Mouse (Mus musculus) heart, embryonic 15.5 days (tissue): ENCODE data around the gene Pla2g16. TPM values are rescaled to one million over a fixed set of nuclear protein-coding genes. Genes with fewer than 3 reads are reported as not detected.

Experiments
- ATAC-seq: fragments of 200-750 bp; cut with Nextera tagmentation; replicated peaks from 2 replicates; pipeline ENCODE4 v1.8.0; 2017; ENCODE audit warnings: low read depth, moderate TSS enrichment; ENCODE audit not compliant: insufficient number of reproducible peaks, insufficient read depth, low FRiP score
- H3K27ac ChIP-seq: fragments of 300-500 bp; sonication (generic); 2 replicates; pipeline ENCODE4 v1.5.1; 2015; ENCODE audit warnings: mild to moderate bottlenecking, inconsistent platforms
- H3K27me3 ChIP-seq: fragments of 300-500 bp; sonication (generic); 2 replicates; pipeline ENCODE4 v1.6.1; 2015; ENCODE audit warnings: inconsistent platforms
- H3K36me3 ChIP-seq: fragments of 300-500 bp; sonication (generic); 2 replicates; pipeline ENCODE4 v1.6.1; 2015; ENCODE audit warnings: mild to moderate bottlenecking, inconsistent platforms
- H3K4me1 ChIP-seq: fragments of 300-500 bp; sonication (generic); replicated peaks from 2 replicates; pipeline ENCODE4 v1.6.1; 2015; ENCODE audit warnings: inconsistent platforms
- H3K4me2 ChIP-seq: fragments of 300-500 bp; sonication (generic); 2 replicates; pipeline ENCODE4 v1.6.1; 2015; ENCODE audit warnings: inconsistent platforms, mild to moderate bottlenecking, moderate library complexity
- H3K4me3 ChIP-seq: fragments of 300-500 bp; sonication (generic); 2 replicates; pipeline ENCODE4 v1.5.1; 2015; ENCODE audit warnings: mild to moderate bottlenecking, inconsistent platforms
- H3K9ac ChIP-seq: fragments of 300-500 bp; sonication (generic); 2 replicates; pipeline ENCODE4 v1.6.1; 2015; ENCODE audit warnings: mild to moderate bottlenecking, inconsistent platforms
- H3K9me3 ChIP-seq: fragments of 300-500 bp; sonication (generic); replicated peaks from 2 replicates; pipeline ENCODE4 v1.6.1; 2016; ENCODE audit warnings: inconsistent platforms
- WGBS: fragments of 180-500 bp; shearing (Covaris S2); methylation state at CpG from one replicate; pipeline ENCODE4 v1.1.7; 2015; ENCODE audit warnings: mixed read lengths; 5-methylcytosine and 5-hydroxymethylcytosine counted together
- polyA plus RNA-seq: library from polyadenylated mRNA; unstranded; fragments of >200 nt; fragmentation: Nextera tagmentation; extraction: Ambion mirVana; gene quantifications from 2 replicates; pipeline ENCODE4 v1.2.1, GENCODE M21; 2015

Gene Pla2g16
- polyA plus RNA-seq, 1 experiment from 2014 or later: 52.7 TPM

DNA sequence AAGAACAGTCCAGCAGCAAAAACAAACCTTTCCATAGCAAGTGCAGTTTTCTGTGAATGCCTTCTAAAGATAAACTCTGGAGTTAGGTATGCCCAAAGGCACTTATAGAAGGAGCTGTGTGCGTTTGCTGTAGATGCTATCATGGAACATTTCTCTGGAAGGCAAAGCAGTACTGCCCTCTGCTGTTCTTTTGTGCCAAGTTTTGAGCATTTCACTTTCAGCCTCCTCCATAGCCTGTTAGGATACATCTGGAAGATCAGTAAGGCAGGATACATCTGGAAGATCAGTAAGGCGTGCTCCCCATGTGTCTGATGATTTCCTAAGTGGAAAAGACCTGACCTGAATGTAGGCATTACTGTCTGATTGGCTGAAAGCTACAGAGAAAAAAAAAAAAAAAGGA lies 38.3 kb downstream of the Pla2g16 start:
- H3K9me3 ChIP-seq: no peaks in the 10 kb centered on the region
- H3K4me1 ChIP-seq: peaks cover 7% of the 10 kb centered on the region; the same call in 1 of the 2 replicates
- no peak for ATAC-seq
- no peak overlapping the region for H3K27ac ChIP-seq
- 7% methylated on average over 2 of the region's 2 CpGs for WGBS
- H3K4me3 ChIP-seq: no peak overlapping the region
- no peaks in the 10 kb centered on the region; the same call in 1 of the 2 replicates for H3K27me3 ChIP-seq
- no peak overlapping the region for H3K4me2 ChIP-seq
- no peaks in the 10 kb centered on the region for H3K36me3 ChIP-seq
- H3K9ac ChIP-seq: no peak overlapping the region

DNA sequence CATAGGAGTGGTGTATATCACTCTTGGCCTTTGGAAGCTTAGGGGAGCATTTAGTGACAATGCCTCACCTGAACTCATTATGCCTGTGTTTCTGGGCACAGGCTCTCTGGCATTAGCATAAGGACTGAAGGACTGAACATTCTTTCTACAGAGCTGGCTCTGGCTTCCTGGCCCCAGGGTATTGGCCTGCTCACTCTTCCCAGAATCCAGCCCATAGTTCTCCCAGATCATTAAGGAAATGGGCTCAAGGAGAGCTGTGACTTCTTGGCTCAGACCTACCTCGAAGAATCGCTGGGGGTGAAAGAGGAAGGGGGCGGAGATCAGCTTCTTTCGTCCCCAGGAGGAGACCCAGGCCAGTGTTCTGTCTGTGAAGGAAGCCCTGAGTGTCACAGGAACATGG lies 41.2 kb downstream of the Pla2g16 start:
- Histone ChIP-seq H3K36me3 (no peaks in the 10 kb centered on the region), H3K27me3 (no peaks in the 10 kb centered on the region; the same call in 1 of the 2 replicates), H3K9me3 (no peaks in the 10 kb centered on the region), H3K4me1 (no peaks in the 10 kb centered on the region; the same call in 1 of the 2 replicates), H3K4me2 (no peak overlapping the region), H3K27ac (no peak overlapping the region), H3K4me3 (no peak overlapping the region), H3K9ac (no peak overlapping the region)
- 48% methylated on average over 4 of the region's 4 CpGs for WGBS
- ATAC-seq: no peak

DNA sequence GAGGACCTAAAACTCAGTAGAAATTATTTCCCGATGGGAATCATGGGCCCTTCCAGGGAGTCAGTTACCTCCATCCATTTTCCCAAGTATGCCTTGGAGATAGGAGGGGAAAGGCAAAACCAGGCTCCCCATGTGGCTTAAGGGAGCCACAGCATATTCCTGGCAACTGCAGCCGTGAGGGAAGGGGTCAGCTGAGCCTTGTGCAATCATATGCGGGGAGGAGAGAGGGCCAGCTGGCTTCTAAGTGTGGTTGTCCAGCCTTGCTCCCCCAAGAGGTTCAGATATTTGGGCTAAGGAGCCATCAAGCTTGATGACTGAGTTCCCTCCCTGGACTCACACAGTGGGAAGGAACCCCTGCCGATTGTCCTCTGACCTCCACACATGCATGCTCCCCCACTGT lies 44.3 kb downstream of the Pla2g16 start:
- WGBS: 84% methylated on average over 4 of the region's 4 CpGs
- ATAC-seq: no peak
- H3K9me3 ChIP-seq: no peaks in the 10 kb centered on the region
- no peak overlapping the region for H3K4me2 ChIP-seq
- peaks cover 9% of the 10 kb centered on the region for H3K4me1 ChIP-seq
- no peaks in the 10 kb centered on the region; the same call in 1 of the 2 replicates for H3K27me3 ChIP-seq
- no peak overlapping the region for H3K9ac ChIP-seq
- no peaks in the 10 kb centered on the region for H3K36me3 ChIP-seq
- H3K27ac ChIP-seq: no peak overlapping the region
- no peak overlapping the region for H3K4me3 ChIP-seq

DNA sequence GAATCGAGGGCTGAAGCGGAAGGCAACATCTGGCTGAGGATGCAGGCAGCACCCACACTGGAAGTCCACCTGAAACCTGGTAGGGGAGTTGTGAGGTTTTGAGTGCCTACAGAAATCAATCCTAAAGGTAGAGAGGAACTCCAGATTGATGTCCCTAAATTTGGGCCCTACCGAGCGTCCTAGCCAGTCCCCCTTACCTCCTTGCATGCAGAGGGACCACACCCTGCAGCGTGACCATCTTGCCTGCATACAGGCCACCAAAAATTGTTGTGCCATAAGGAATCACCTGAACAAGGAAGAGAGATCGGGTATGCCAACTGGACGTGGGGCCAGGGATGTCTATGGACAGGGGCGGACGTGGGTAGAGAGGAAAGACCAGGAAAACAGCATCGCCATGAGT lies 46.8 kb downstream of the Pla2g16 start:
- no peak overlapping the region for H3K4me3 ChIP-seq
- H3K27me3 ChIP-seq: no peaks in the 10 kb centered on the region
- no peak overlapping the region for H3K4me2 ChIP-seq
- WGBS: 88% methylated on average over 10 of the region's 10 CpGs
- no peaks in the 10 kb centered on the region for H3K36me3 ChIP-seq
- no peak for ATAC-seq
- no peak overlapping the region for H3K27ac ChIP-seq
- H3K4me1 ChIP-seq: peaks cover 24% of the 10 kb centered on the region
- H3K9me3 ChIP-seq: no peaks in the 10 kb centered on the region
- no peak overlapping the region for H3K9ac ChIP-seq

DNA sequence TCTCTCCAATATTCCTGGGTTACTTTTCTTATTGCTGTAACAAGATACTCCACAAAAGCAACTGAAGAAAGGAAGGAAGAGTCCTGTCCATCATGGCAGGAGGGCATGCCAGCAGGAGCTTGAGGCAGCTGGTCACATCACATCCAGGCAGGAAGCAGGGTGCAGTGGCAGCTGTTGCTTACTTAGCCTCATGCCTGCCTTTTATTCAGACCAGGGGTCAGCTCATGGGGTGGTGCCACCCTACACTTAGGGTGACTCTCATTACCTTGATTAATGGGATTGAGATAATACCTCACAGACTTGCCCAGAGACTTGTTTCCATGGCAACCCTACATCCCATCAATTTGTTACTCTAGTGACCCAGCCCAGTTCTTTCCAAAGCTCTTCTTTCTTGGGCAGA lies 47.8 kb downstream of the Pla2g16 start:
- no peak overlapping the region for H3K9ac ChIP-seq
- H3K4me2 ChIP-seq: no peak overlapping the region
- no peaks in the 10 kb centered on the region for H3K36me3 ChIP-seq
- H3K27me3 ChIP-seq: no peaks in the 10 kb centered on the region
- ATAC-seq: no peak
- H3K4me1 ChIP-seq: peaks cover 24% of the 10 kb centered on the region
- no peak overlapping the region for H3K27ac ChIP-seq
- no peaks in the 10 kb centered on the region for H3K9me3 ChIP-seq
- H3K4me3 ChIP-seq: no peak overlapping the region

DNA sequence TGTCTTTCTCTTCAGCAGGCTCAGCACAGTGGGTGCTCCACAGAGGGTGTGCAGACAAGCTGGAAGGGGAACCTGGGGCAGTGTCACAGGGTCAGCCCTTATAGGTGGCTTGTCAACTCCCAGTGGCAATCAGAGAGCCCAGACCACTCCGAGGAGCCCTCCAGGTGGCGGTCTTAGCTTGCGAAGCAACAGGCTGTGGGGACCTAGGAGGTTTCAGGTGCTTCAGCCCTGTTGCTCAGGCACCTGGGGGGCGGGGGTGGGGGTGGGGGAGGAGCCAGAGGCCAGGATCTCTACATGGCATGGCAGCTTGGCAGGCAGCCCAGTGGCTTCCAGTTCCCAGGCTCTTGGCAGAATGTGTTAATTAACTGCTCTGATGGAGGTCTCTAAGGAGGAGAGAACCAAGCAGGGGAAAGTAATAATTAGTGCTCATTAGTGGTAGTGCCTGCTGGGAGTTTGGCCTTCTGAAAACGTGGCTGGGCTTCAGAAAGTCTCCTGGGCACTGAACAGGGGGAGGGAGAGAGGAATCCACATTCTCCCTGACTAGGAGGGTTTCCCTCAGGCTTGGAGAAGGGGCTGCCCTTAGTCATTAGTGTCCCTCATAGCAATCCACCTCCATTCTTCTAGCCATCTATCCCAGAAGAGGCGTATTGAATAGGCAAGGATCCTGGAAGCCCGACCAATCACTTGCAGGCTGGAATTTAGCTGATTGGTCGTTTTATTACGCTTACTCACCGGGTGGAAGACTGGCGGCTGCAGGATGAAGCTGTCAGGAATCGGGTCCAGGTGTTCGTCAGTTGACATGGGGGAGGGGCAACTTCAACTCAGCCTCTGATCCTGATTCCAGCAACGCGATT lies 48.9 kb downstream of the Pla2g16 start:
- Histone ChIP-seq H3K27me3 (no peaks in the 10 kb centered on the region), H3K4me1 (peaks cover 24% of the 10 kb centered on the region), H3K4me2 (peak overlapping the region; percentile 70), H3K9ac (peak overlapping the region; percentile 49), H3K36me3 (no peaks in the 10 kb centered on the region), H3K27ac (0 out of 2 replicates have a peak overlapping the region, but pooled peaks have one; percentile 40), H3K4me3 (peak overlapping the region; percentile 37), H3K9me3 (no peaks in the 10 kb centered on the region)
- 4% methylated on average over 15 of the region's 15 CpGs for WGBS
- ATAC-seq: peak; percentile 45

DNA sequence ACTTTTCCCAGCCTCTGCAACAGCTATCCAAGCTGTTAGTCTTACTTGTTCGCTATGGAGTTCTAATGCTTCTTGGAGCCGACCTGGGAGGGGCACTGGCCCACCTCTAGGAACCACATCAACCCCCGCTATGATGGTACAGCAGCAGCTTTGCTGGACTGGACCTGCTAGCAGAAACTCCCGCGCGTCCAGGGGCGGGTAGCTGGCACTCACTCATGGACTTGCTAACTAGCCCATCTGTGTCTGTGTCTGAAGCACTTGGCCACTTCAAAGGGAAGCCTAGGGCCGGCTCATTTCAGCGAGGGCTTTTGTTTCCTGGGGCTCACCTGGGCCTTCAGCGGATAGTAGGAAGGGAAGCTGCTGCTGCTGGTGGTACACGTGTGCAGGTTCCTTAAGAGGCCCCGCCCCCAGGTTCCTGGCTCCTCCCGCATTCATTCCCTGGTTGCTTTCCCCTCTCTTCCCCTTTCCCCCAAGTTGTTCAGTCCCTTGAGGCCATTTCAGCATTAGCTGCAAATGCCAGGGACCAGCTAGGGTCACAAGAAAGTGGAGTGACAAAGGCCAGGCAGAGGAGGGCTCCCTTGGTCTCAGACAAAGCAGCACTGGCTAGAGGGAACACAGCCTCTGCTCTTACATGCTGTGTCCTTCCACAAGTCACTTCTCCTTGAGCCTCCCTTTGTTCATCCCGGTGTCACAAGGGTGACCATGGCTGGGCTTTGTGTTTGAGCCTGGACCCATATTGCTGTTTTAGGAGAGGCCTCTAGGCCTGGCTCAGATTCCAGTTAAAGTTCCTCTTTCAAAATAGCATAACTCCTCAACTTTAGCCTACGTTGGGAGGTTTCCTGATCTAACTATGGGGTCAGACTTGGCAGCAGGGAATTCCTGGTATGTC lies 49.8 kb downstream of the Pla2g16 start, which contains the start of gene Lgals12:
Gene Lgals12, minus strand, starts transcription at position 393 of the 889 bp plus-strand sequence.
- 6% methylated on average over 15 of the region's 15 CpGs for WGBS
- ATAC-seq: no peak; the same call in 1 of the 2 replicates
- no peaks in the 10 kb centered on the region for H3K9me3 ChIP-seq
- H3K4me1 ChIP-seq: peaks cover 27% of the 10 kb centered on the region
- H3K4me3 ChIP-seq: peak within 1 kb of the TSS; percentile 37
- peaks cover 6% of the 10 kb centered on the region; the same call in 1 of the 2 replicates for H3K27me3 ChIP-seq
- H3K9ac ChIP-seq: peak within 1 kb of the TSS; percentile 49
- no peaks in the 10 kb centered on the region for H3K36me3 ChIP-seq
- H3K27ac ChIP-seq: peak within 1 kb of the TSS; percentile 40; the same call in 1 of the 2 replicates
- H3K4me2 ChIP-seq: peak within 1 kb of the TSS; percentile 70

DNA sequence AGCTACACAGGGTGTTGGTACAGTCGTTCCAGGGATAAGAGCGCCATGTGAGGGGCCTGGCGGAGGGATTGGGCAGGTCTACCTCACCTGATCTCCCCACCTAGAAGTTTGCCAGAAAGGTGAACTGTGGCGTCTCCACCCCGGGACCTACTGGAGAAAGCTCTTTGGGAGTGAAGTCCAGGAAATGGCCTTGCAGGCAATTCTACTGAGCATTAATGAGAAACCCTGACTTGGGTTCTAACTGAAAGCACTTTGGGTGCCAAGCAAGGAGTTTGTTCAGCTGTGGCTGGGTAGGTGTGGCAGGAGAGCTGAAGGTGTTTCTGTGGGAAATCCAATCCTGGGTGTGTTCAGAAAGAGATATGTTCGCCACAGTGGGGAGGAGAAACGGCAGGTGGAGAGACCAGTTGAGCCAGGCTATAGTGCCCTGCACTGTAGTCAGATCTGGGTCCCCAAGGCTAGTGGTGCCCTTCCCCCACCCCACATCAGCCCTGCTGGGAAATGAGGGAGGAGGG lies 50.5 kb downstream of the Pla2g16 start:
- H3K4me2 ChIP-seq: no peak overlapping the region

DNA sequence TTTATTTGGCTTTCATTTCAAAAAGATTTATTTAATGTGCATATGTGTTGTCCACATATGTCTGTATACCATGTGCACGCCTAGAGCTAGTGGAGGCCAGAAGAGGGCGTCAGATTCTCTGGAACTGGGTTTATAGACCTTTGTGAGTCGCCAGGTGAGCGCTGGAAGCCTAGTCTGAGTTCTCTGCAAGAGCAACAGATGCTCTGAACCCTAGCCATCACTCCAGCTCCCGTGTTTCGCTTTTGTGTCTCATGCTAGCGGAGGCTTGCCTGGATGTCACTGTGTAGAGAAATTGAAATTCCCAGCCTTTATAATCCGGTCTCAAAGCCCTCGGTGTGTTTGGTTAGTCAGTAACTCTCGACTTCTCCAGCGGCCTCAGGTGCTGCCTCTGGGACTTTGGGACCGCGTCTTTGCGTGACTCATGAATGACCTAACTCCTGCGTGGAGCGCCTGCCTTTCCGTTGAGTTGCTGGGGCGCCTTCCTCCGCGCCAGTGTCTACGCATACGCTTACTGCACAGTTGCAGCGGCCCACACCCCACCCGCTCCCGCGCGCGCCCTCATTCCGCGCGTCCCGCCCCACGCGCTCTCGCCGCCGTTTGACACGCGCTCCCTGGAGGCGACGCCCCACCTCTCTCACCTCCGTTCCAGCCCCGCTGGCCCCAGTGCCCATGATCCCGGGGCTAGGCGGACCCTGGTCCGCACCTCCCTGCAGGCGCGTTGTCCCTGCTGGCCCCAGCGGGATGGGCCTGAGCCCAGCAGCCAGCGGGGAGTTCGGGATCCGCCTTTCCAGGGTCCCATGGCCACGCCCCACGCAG lies 54.9 kb downstream of the Pla2g16 start, which contains the start of gene Hrasls5:
Gene Hrasls5, plus strand, starts transcription at position 600 of the 816 bp plus-strand sequence.
- Histone ChIP-seq H3K4me1 (peaks cover 18% of the 10 kb centered on the region), H3K4me3 (peak within 1 kb of the TSS; percentile 50), H3K9ac (peak within 1 kb of the TSS; percentile 34), H3K36me3 (no peaks in the 10 kb centered on the region), H3K27me3 (peaks cover 17% of the 10 kb centered on the region; the same call in 1 of the 2 replicates), H3K27ac (no peak within 1 kb of the TSS), H3K9me3 (no peaks in the 10 kb centered on the region), H3K4me2 (peak within 1 kb of the TSS; percentile 94)
- ATAC-seq: 0 out of 2 replicates have a peak, but pooled peaks have one; percentile 52
- WGBS: 3% methylated on average over 54 of the region's 54 CpGs

More for the DNA sequence above, 50.5 kb downstream of the Pla2g16 start:
- no peak overlapping the region for H3K4me3 ChIP-seq
- no peaks in the 10 kb centered on the region for H3K9me3 ChIP-seq
- no peaks in the 10 kb centered on the region for H3K36me3 ChIP-seq
- H3K9ac ChIP-seq: no peak overlapping the region
- H3K27me3 ChIP-seq: peaks cover 11% of the 10 kb centered on the region; the same call in 1 of the 2 replicates
- no peak for ATAC-seq
- peaks cover 33% of the 10 kb centered on the region for H3K4me1 ChIP-seq
- H3K27ac ChIP-seq: peak overlapping the region; percentile 40; the same call in 1 of the 2 replicates
- WGBS: 66% methylated on average over 7 of the region's 7 CpGs

DNA sequence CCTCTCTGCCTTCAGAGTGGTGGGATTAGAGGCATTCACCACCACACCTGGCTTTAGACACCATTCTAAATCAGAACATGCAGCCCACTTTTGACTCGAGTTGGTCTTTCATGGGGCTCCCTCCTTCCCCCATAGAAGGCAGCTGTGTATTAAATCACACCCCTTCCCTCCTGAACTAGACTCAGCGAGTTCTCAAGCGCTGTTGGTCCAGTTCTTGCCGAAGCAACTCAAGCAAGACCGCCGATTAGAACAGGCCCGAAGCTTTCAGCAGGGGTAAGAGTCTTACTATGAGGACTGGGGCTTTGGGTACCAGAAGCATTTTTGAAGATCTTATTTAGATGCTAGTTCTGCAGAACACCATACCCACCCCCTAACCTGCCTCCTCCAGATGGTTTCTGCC lies 55.9 kb downstream of the Pla2g16 start:
- H3K27ac ChIP-seq: no peak overlapping the region
- H3K4me1 ChIP-seq: peaks cover 11% of the 10 kb centered on the region
- no peaks in the 10 kb centered on the region for H3K9me3 ChIP-seq
- no peak overlapping the region for H3K9ac ChIP-seq
- no peak overlapping the region for H3K4me2 ChIP-seq
- peaks cover 17% of the 10 kb centered on the region; the same call in 1 of the 2 replicates for H3K27me3 ChIP-seq
- ATAC-seq: no peak
- no peaks in the 10 kb centered on the region for H3K36me3 ChIP-seq
- no peak overlapping the region for H3K4me3 ChIP-seq
- 84% methylated on average over 7 of the region's 7 CpGs for WGBS
